26 mouse cellular contexts compared by ENCODE assay signal in genomic region chr6:39433701-39434100, GRCm38 (mm10). TPM values are rescaled to one million over a fixed set of nuclear protein-coding genes. Genes with fewer than 3 reads are reported as not detected.
DNase-seq lines count a peak whose midpoint lies in the region; ATAC-seq and TF ChIP-seq lines count a peak whose summit lies in the region.
"Had no signal": no experiment of that assay in that cellular context is flagged by ENCODE, and none has a peak within 500 bp of the region (broad histone marks: within the 10 kb centered on the region; RNA-seq: fewer than 3 reads in every experiment).

No protein-coding gene starts in this region.

- H3K27me3 ChIP-seq in hindbrain, embryonic 10.5 days (ENCODE audit: insufficient read depth, poor library complexity, severe bottlenecking) = no peaks in the 10 kb centered on the region
- no peaks in the 10 kb centered on the region for H3K27me3 ChIP-seq in hindbrain, embryonic 13.5 days
- H3K27me3 ChIP-seq in liver, embryonic 14.5 days (ENCODE audit: control insufficient read depth, insufficient read depth, low read length) = no peaks in the 10 kb centered on the region
- no peaks in the 10 kb centered on the region for H3K27me3 ChIP-seq in liver, embryonic 11.5 days (replicated peaks; ENCODE audit: control insufficient read depth, insufficient read depth, low read length)
- H3K27me3 ChIP-seq in liver, embryonic 16.5 days (ENCODE audit: control insufficient read depth, insufficient read depth, low read depth, low read length) = no peaks in the 10 kb centered on the region
- H3K27me3 ChIP-seq: embryonic facial prominence, embryonic 15.5 days had no signal

- no peak for DNase-seq in hindbrain, embryonic 10.5 days (ENCODE audit: low spot score)
- DNase-seq in liver, embryonic 14.5 days (ENCODE audit: low read depth in 3 of 3, low spot score in 3 of 3) = no peak
- DNase-seq in liver, embryonic 11.5 days (ENCODE audit: low spot score) = no peak
- DNase-seq in R1 (ENCODE audit: low read depth, low spot score) = peak; percentile 96
- no peak for DNase-seq in cerebellum, postnatal 36 days
- DNase-seq in ovary, postnatal 36 days (ENCODE audit: low spot score) = no peak
- DNase-seq: adrenal gland, postnatal 14 days; B cell, adult 2 months; cerebellum, adult 18-20 months; cerebellum, postnatal 10 days; embryo, embryonic 11 days; gastrocnemius, postnatal 36 days; heart, adult 18-20 months; heart, postnatal 10 days; heart, postnatal 4 days had no signal

- no peak for TF ChIP-seq CTCF in liver, embryonic 14.5 days (IDR thresholded peaks at IDR 0.05; ENCODE audit: low read depth)

- no peaks in the 10 kb centered on the region for H3K36me3 ChIP-seq in hindbrain, embryonic 10.5 days
- H3K36me3 ChIP-seq in hindbrain, embryonic 13.5 days = no peaks in the 10 kb centered on the region
- H3K36me3 ChIP-seq in liver, embryonic 14.5 days (replicated peaks; ENCODE audit: control insufficient read depth, insufficient read depth, low read depth) = no peaks in the 10 kb centered on the region
- H3K36me3 ChIP-seq in liver, embryonic 11.5 days (ENCODE audit: control insufficient read depth, insufficient read depth, low read length) = no peaks in the 10 kb centered on the region
- H3K36me3 ChIP-seq in liver, embryonic 16.5 days (ENCODE audit: control insufficient read depth, insufficient read depth) = no peaks in the 10 kb centered on the region
- H3K36me3 ChIP-seq: embryonic facial prominence, embryonic 15.5 days; forebrain, embryonic 10.5 days; G1E; heart, embryonic 10.5 days had no signal

- H3K4me1 ChIP-seq in hindbrain, embryonic 10.5 days (replicated peaks) = peaks cover 22% of the 10 kb centered on the region
- no peaks in the 10 kb centered on the region; the same call in 1 of the 2 replicates for H3K4me1 ChIP-seq in hindbrain, embryonic 13.5 days (replicated peaks)
- peaks cover 51 to 57% of the 10 kb centered on the region in 2 experiments for H3K4me1 ChIP-seq in liver, embryonic 14.5 days (replicated peaks; ENCODE audit: control insufficient read depth in 2 of 2, insufficient read depth in 2 of 2, low read length in 1 of 2)
- peaks cover 15% of the 10 kb centered on the region for H3K4me1 ChIP-seq in liver, embryonic 11.5 days (replicated peaks; ENCODE audit: control insufficient read depth, insufficient read depth, low read length)
- peaks cover 44% of the 10 kb centered on the region for H3K4me1 ChIP-seq in liver, embryonic 16.5 days (ENCODE audit: control insufficient read depth, low read depth, low read length)
- H3K4me1 ChIP-seq: embryonic facial prominence, embryonic 15.5 days; heart, embryonic 10.5 days had no signal

- H3K4me3 ChIP-seq in hindbrain, embryonic 10.5 days = no peak overlapping the region
- no peak overlapping the region for H3K4me3 ChIP-seq in hindbrain, embryonic 13.5 days
- no peak overlapping the region for H3K4me3 ChIP-seq in liver, embryonic 14.5 days (ENCODE audit: insufficient read depth in 1 of 2, low read depth in 2 of 2, low read length in 2 of 2)
- H3K4me3 ChIP-seq in liver, embryonic 11.5 days (ENCODE audit: low read depth, low read length) = no peak overlapping the region
- no peak overlapping the region for H3K4me3 ChIP-seq in liver, embryonic 16.5 days (ENCODE audit: low read depth, low read length)
- H3K4me3 ChIP-seq: embryonic facial prominence, embryonic 15.5 days; erythroblast, embryonic 14.5 days; forebrain, embryonic 10.5 days; heart, embryonic 10.5 days had no signal

- ATAC-seq in hindbrain, embryonic 13.5 days (ENCODE audit: low FRiP score) = no peak
- no peak for ATAC-seq in liver, embryonic 14.5 days (ENCODE audit: insufficient read depth)
- ATAC-seq in liver, embryonic 11.5 days (replicated peaks; ENCODE audit: low FRiP score) = no peak
- ATAC-seq in liver, embryonic 16.5 days (ENCODE audit: low read depth) = no peak
- ATAC-seq: activated CD4-positive, CD25-positive, alpha-beta regulatory T cell, adult 4 months; CD4-positive, CD25-positive, alpha-beta regulatory T cell, adult 4 months; forebrain, embryonic 14.5 days had no signal

- no peaks in the 10 kb centered on the region for H3K9me3 ChIP-seq in hindbrain, embryonic 10.5 days
- no peaks in the 10 kb centered on the region for H3K9me3 ChIP-seq in hindbrain, embryonic 13.5 days
- H3K9me3 ChIP-seq in liver, embryonic 14.5 days (ENCODE audit: control insufficient read depth, low read length) = no peaks in the 10 kb centered on the region
- no peaks in the 10 kb centered on the region for H3K9me3 ChIP-seq in liver, embryonic 11.5 days (ENCODE audit: control insufficient read depth, low read length)
- H3K9me3 ChIP-seq in liver, embryonic 16.5 days (replicated peaks; ENCODE audit: control insufficient read depth, low read length) = no peaks in the 10 kb centered on the region
- H3K9me3 ChIP-seq: embryonic facial prominence, embryonic 15.5 days; forebrain, embryonic 10.5 days; G1E; heart, embryonic 10.5 days had no signal

- no peak for TF ChIP-seq EP300 in liver, embryonic 14.5 days (IDR thresholded peaks at IDR 0.05; ENCODE audit: low read depth)

- H3K27ac ChIP-seq in hindbrain, embryonic 10.5 days = peak overlapping the region; percentile 79
- H3K27ac ChIP-seq in hindbrain, embryonic 13.5 days = no peak overlapping the region
- H3K27ac ChIP-seq in liver, embryonic 14.5 days = peak overlapping the region; percentile 76
- H3K27ac ChIP-seq in liver, embryonic 11.5 days (ENCODE audit: low read depth, low read length) = no peak overlapping the region
- peak overlapping the region; percentile 72 for H3K27ac ChIP-seq in liver, embryonic 16.5 days (ENCODE audit: low read length)
- H3K27ac ChIP-seq: embryonic facial prominence, embryonic 15.5 days; heart, embryonic 10.5 days; hindbrain, embryonic 14.5 days had no signal

- no peak overlapping the region for H3K9ac ChIP-seq in hindbrain, embryonic 13.5 days
- H3K9ac ChIP-seq in liver, embryonic 14.5 days (replicated peaks) = no peak overlapping the region
- no peak overlapping the region for H3K9ac ChIP-seq in liver, embryonic 11.5 days (ENCODE audit: low read depth, low read length)
- no peak overlapping the region for H3K9ac ChIP-seq in liver, embryonic 16.5 days (ENCODE audit: low read depth, low read length)
- H3K9ac ChIP-seq: embryonic facial prominence, embryonic 15.5 days; hindbrain, embryonic 14.5 days had no signal

- H3K4me2 ChIP-seq in hindbrain, embryonic 13.5 days = no peak overlapping the region
- no peak overlapping the region for H3K4me2 ChIP-seq in liver, embryonic 14.5 days (ENCODE audit: low read depth)
- no peak overlapping the region for H3K4me2 ChIP-seq in liver, embryonic 11.5 days
- H3K4me2 ChIP-seq in liver, embryonic 16.5 days (ENCODE audit: low read depth, low read length) = no peak overlapping the region
- H3K4me2 ChIP-seq: embryonic facial prominence, embryonic 15.5 days; hindbrain, embryonic 14.5 days had no signal

RNA-seq across cellular contexts. Expression of gene Mkrn1, which starts 13.4 kb away (rescaled TPM):
- 90.0 and 116 TPM in 2 replicates for polyA plus RNA-seq in hindbrain, embryonic 10.5 days (2016; fragmentation: Nextera tagmentation; extraction: Ambion mirVana)
- polyA plus RNA-seq in hindbrain, embryonic 13.5 days (2015; fragmentation: Nextera tagmentation; extraction: Ambion mirVana) = 236 and 250 TPM in 2 replicates
- polyA plus RNA-seq in liver, embryonic 14.5 days (2012; rRNA removed) = 89.7 and 116 TPM in 2 replicates
- polyA plus RNA-seq in liver, embryonic 14.5 days (2014; fragmentation: Nextera tagmentation; extraction: Ambion mirVana) = 198 and 207 TPM in 2 replicates
- polyA plus RNA-seq in liver, embryonic 11.5 days (2014; fragmentation: Nextera tagmentation; extraction: Ambion mirVana) = 50.8 and 53.5 TPM in 2 replicates
- 256 and 283 TPM in 2 replicates for polyA plus RNA-seq in liver, embryonic 16.5 days (2015; fragmentation: Nextera tagmentation; extraction: Ambion mirVana)

RNA-seq across cellular contexts. Expression of gene Rab19, which starts 52.7 kb away (rescaled TPM):
- polyA plus RNA-seq in hindbrain, embryonic 10.5 days (2016; fragmentation: Nextera tagmentation; extraction: Ambion mirVana) = 0.31 and 0.80 TPM in 2 replicates
- 0.25 and 0.34 TPM in 2 replicates for polyA plus RNA-seq in hindbrain, embryonic 13.5 days (2015; fragmentation: Nextera tagmentation; extraction: Ambion mirVana)
- polyA plus RNA-seq in liver, embryonic 14.5 days (2012; rRNA removed) = 0.04 and 0.17 TPM in 2 replicates
- polyA plus RNA-seq in liver, embryonic 14.5 days (2014; fragmentation: Nextera tagmentation; extraction: Ambion mirVana) = 0.32 and 0.38 TPM in 2 replicates
- 0.27 and 0.64 TPM in 2 replicates for polyA plus RNA-seq in liver, embryonic 11.5 days (2014; fragmentation: Nextera tagmentation; extraction: Ambion mirVana)
- 0.36 and 0.54 TPM in 2 replicates for polyA plus RNA-seq in liver, embryonic 16.5 days (2015; fragmentation: Nextera tagmentation; extraction: Ambion mirVana)
- polyA plus RNA-seq: erythroblast, embryonic 14.5 days; G1E had no signal

RNA-seq across cellular contexts. Expression of gene Slc37a3, which starts 56.2 kb away (rescaled TPM):
- polyA plus RNA-seq in hindbrain, embryonic 10.5 days (2016; fragmentation: Nextera tagmentation; extraction: Ambion mirVana) = 43.1 and 51.5 TPM in 2 replicates
- polyA plus RNA-seq in hindbrain, embryonic 13.5 days (2015; fragmentation: Nextera tagmentation; extraction: Ambion mirVana) = 63.1 and 63.2 TPM in 2 replicates
- polyA plus RNA-seq in liver, embryonic 14.5 days (2012; rRNA removed) = 3.7 and 3.9 TPM in 2 replicates
- 6.0 and 6.3 TPM in 2 replicates for polyA plus RNA-seq in liver, embryonic 14.5 days (2014; fragmentation: Nextera tagmentation; extraction: Ambion mirVana)
- 14.8 and 16.2 TPM in 2 replicates for polyA plus RNA-seq in liver, embryonic 11.5 days (2014; fragmentation: Nextera tagmentation; extraction: Ambion mirVana)
- polyA plus RNA-seq in liver, embryonic 16.5 days (2015; fragmentation: Nextera tagmentation; extraction: Ambion mirVana) = 9.2 and 9.9 TPM in 2 replicates

Comparison
In these comparisons a context has a peak if more than half of its experiments do, and no peak if none do; other contexts are left out.
1. H3K27ac ChIP-seq: peak in hindbrain, embryonic 10.5 days (single experiment), liver, embryonic 14.5 days (single experiment) and liver, embryonic 16.5 days (single experiment); none in hindbrain, embryonic 13.5 days (single experiment) and liver, embryonic 11.5 days (single experiment).